Mouse (Mus musculus): ENCODE data around the gene Pecam1.
A peak's percentile ranks its signal among the peaks of the same experiment; 100 is the strongest.
"Not testable (repeated sequence)": the region's sequence is repeated elsewhere in the genome, so short reads cannot be mapped to it uniquely, and the experiment has no call there.

Gene Pecam1

DNA sequence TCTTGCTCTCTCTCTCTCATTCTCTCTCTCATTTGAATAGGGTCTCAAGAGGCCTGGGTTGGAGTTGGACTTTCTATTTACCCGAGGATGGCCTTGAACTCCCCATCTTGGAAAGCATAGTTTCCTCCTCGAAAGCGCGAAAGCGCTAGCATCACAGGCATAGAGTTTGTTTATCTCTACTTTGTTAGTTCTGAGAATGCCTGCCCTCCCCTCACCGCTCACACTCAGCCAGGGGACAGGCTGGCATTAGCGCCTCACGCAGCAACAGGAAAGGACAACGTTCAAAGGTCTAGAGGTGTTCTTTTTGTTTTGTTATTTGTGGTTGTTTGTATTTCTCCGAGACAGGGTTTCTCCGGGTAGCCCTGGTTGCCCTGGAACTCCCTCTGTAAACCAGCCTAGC is 82.6 kb downstream of the Pecam1 start:
- DNase-seq (ENCODE audit: low spot score in 2 of 2), result no peak

DNA sequence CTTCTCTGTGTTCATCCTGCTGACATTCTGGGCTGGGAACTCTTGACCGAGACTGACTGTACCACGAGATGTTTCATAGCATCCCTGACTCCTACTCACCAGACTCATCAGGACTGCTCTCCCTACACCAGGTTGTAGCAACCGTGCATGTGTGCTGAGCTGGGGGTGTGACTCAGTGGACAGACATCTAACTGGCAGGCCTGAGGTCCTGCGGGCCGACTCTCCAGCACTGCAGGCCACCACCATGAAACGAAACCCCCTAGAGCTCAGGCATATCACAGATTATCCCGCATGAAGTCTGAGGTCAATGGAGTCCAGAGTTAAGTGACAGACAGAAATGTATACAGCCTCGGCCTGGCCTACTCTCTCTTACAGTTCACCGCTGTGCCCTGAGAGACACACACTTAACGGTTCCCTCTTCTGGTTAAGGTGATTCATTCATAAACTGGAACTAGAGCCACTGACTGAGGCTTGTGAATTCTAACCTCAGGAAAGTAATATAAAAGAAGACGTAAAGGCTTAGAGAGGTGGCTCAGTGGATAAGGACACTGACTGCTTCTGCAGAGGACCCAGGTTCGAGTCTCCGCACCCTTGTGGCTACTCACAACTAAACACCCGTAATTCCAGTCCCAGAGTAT is 83.8 kb downstream of the Pecam1 start:
- DNase-seq (ENCODE audit: low spot score in 2 of 2), result no peak

DNA sequence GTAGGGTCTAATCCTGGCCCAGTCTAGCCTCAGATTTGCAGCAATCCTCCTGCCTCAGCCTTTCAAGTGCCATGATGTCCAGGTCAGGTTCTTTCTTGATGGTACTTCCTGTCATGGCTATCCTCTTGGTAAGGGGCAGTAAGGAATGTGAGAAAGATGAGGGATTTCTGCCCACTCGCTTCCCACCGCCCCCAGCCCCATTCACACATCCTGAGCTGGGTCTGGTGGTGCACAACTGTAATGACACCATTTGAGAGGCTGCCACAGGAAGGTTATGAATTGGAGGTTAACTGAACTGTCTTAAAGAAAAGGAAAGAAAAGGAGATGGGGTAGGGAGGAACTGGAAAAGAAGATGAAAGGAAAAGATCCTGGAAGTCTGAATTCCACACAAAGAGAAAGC is 84.6 kb downstream of the Pecam1 start:
- no peak for DNase-seq (ENCODE audit: low spot score in 2 of 2)

DNA sequence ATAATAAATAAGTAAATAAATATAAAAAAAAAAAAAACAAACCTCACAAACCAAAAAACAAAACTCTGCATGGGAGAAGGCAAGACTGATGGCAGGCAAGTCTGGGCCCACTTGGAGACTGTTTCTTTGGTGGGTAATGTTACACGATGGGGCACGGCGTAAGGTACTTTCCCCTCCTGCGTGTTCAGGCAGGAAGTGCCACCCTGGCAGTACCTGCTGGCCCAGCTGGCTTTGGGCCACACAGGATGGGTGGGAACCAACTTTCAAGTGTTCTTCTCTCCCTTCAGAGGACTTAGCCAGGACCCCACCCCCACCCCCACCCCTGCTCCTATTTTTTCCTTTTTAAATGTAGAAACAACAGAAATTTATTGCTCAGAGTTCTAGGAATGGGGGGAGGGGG is 85.1 kb downstream of the Pecam1 start:
- no peak for DNase-seq (ENCODE audit: low spot score in 2 of 2)

DNA sequence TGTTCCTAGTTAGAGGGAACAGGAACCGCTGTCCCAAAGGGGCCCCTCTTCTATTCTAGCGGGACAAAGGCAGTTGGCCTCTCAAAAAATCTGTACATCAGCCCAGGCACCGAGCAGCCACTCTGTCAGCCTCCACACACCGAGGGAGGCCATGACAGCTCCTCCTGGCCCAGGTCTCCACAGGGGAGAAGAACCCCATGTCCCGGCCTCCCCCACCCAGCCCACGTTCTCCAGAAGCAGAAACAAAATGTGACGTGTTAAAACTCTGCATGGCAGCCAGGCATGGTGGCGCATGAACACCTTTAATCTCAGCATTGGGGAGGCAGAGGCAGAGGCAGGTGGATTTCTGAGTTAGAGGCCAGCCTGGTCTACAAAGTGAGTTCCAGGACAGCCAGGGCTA is 85.7 kb downstream of the Pecam1 start:
- DNase-seq (ENCODE audit: low spot score in 2 of 2), result no peak

DNA sequence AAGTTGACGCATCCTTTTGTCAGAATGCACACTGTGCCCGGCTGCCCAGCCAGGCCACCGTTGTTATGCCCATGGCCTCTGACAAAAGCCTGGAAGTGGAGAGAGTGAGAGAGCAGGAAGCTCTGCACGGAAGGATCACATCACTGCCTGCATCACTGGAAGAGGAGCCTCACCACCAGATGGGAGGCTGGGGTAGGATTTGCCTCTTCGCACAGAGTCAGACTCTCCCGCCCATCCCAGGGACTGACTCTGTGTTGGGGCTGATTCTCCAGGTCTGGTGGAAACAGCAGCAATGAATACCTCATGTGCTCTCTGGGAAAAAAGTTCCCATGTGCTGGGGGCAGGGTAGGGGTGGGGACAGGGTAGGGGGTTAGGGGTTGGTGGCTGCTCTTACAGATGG is 86.6 kb downstream of the Pecam1 start:
- DNase-seq (ENCODE audit: low spot score in 2 of 2), result no peak

DNA sequence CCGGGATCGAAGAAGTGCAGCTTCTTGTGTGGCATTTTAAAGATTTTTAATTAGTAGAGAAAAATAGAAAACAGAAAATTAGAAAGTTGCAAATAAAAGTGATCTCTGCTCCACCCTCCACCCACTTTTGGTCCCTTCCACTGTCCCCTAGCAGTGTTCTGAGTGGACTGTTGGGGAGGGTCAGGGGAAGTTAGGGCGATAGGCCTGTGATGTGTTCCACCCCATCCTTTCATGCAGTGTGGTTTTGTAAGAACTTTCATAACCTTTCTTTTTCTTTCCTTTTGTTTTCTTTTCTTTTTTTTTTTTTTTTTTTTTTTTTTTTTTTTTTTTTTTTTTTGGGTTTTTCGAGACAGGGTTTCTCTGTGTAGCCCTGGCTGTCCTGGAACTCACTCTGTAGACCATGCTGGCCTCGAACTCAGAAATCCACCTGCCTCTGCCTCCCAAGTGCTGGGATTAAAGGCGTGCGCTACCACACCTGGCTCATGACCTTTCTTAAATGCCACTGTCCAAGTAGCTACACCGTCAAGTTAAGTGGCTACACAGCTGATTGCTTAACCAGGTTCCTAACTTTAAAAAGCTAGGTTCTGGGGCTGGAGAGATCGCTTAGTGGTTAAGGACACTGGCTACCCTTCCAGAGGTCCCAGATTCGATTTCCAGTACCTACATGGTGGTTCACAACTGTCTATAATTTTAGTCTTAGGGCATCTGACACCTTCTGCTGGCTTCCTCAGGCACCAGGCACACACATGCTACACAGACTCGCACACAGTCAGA is 87.6 kb downstream of the Pecam1 start:
- no peak for DNase-seq (ENCODE audit: low spot score in 2 of 2)

DNA sequence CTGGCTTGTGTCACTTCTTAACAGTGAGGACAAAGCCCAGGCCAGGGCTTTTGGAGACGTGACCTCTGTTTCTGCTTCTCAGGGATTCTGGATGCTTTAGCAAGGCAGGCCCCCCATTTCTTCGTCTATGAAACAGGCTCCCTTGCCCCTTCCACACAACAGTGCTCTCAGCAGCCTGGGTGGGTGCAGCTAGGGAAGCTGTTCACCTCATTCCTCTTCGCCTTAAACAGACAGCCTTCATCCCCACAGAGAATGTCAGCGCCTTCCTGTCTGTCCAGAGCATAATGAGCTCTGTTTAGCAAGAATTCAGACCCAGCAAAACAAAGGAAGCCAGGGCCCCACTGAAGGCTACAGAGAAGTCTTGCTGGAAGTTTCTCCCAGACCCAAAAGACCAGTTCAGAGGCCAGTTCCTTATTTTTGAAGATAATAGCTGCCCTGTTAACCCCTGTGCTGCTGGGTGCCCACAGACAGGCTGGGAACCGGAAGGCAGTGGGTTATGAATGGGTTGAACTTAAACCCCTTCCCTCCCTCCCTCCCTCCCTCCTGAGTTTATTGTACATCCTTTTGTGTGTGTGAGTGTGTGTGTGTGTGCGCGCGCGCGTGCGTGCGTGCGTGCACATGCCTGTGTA is 89.9 kb downstream of the Pecam1 start:
- DNase-seq (ENCODE audit: low spot score in 2 of 2), result peak; percentile 46 to 66

DNA sequence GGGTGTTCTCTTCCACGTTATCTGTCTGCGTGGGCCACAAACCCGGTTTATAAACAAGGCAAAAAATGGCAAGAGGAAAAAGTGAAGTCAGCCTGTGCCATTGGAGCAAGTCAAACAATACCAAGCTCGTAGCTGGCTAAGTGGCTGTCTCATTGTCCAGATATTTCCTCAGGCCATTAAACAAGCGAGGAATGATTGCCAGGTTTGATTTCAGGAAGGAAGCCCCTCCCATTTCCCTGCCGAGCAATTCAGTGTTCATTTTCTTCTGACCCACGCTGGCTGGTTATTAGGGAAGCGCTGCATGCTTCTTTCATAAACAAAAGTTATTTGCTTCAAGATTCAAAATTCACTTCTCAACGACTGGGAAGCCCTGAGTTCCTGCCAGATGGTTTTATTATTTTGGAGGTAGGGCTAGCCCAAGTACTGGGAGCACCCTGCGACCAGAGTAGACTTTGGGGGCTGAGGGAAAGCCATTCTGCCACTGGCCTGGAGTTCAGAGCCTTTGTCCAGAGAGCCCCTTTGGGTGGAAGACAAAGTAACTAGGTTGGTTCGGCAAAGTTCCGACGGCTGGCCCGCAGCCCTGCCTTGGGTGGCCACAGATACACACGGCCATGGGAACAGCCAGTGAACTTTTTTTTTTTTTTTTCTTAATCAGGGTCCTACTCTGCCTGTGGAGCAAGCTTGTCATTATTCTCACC is 90.7 kb downstream of the Pecam1 start:
- peak; percentile 86 to 93 for DNase-seq (ENCODE audit: low spot score in 2 of 2)

DNA sequence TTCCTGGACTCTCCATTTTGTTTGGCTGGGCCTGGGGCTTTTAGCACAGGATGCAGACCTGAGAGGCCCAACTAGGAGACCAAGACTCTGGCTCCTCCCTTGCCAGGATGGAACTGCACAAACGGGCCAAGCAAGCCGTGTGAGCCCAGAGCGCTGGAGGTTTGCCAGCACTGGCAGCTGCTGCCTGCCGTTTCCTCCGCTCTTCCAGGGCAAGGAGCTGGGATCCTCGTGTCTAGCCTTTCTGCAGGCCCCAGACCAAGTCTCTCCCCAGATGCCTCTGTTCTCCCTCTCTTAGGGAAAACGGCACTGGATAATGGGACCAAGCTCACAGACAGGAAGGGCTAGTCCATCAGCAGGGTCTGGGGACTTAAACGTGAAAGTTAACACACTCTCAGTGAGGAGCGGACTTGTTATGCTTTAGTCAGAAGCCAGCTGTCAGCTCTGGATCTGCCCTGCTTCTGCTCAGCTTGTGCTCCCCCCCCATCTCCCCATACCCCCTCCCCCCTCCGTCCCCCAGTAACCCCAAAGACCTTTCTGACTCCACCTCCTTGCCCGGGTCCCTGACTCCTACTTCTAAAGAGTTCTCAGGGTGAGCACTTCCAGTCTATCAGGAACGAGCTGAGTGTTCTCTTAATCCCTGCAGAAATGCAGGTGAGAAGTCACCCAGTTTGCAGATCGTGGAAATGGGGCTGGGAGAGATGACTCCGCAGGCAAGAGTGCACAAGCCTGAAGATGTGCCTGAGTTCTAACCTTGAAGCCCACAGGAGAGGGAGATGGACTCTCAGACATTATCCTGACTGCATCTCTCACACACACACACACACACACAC is 92.2 kb downstream of the Pecam1 start:
- peak; percentile 81 to 85 for DNase-seq (ENCODE audit: low spot score in 2 of 2)

DNA sequence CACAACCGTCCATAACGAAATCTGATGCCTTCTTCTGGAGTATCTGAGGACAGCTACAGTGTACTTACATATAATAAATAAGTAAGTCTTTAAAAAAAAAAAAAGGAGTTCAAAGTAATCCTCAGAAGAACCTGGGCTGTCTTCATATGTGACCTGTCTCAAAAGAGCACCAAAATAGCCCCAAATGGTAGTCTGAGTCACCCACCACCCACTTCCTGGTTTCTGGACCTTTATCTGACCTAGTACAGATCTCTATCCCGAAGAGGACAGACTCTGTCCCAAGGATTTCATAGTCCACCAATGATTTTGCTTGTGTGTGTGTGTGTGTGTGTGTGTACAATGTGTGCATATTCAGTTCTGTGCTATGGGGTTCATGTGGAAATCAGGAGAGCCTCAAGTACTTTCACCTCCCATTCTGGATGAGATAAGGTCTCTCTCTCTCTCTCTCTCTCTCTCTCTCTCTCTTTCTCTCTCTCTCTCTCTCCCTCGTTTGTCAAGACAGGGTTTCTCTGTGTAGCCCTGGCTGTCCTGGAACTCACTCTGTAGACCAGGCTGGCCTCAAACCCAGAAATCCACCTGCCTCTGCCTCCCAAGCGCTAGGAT is 93.4 kb downstream of the Pecam1 start:
- DNase-seq (ENCODE audit: low spot score in 2 of 2), result not testable (repeated sequence)

DNA sequence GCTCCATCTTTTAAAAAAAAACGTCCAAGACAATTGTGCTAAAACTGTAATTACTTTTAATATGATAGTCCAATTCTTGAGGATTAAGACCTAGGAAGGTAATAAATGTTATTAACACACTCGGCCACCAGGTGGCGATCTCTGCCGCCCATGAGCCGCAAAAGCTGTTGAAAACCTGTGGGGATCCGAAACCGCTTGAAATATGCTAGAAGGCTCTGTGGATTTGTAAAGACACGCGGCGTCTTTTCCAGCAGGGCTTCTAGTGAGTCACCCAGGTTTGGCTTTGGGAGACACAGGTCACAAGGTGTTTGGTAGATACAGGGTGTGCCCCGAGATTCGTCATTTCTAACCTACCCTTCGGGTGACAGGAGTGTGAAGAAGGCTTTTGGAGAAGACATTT is 102.1 kb downstream of the Pecam1 start:
- DNase-seq (ENCODE audit: low spot score in 2 of 2), result peak; percentile 53 to 80

DNA sequence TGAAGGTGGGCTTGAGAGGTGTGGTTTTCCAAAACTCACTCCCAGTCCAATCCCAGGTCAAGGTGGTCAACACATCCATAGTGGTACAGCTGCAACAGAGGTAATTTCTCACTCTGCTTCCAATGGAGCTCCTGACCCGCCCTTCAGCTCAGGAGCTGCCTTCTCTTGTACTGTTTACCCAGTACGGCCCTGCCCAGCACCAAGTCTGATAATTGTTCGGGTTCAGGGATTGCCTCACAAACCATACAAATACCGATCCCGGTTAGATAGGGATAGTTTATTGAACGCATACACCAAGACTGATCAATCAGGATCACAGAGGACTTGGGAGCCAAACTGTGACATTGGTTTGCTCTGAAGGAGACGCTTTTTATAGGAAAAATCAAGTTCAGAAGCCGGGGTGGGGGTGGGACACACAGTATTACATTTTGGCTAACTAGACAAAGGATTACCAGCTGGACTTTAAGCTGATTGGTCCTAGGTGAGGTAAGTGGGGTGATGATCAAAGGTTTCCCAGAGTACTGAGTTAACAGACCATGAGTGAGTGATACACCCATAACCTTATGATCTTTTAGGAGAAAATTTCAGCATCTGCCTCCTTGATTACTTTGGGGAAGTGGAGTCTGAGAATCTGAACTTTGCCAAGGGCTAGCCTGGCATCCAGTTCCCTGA is 107.3 kb downstream of the Pecam1 start:
- no peak for DNase-seq (ENCODE audit: low spot score in 2 of 2)

DNA sequence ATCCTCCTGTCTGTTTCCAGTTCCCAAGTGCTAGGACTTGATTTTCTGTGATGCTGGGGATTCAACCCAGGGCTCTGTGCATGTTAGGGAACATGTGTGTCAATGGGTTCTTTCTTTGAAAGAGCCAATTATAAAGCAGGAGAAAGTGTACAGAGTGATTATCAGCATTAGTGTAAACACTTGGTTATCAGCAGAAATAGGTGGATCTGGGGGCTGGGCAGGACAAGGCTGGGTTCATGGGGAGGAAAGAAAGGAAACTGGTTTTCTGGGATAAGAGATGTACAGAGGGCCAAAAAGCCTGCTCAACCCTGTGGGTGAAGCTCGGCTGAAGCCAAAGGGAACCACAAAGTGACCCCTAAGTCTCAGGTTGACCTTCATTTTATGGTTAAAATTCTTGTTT is 108.8 kb downstream of the Pecam1 start:
- DNase-seq (ENCODE audit: low spot score in 2 of 2), result no peak

DNA sequence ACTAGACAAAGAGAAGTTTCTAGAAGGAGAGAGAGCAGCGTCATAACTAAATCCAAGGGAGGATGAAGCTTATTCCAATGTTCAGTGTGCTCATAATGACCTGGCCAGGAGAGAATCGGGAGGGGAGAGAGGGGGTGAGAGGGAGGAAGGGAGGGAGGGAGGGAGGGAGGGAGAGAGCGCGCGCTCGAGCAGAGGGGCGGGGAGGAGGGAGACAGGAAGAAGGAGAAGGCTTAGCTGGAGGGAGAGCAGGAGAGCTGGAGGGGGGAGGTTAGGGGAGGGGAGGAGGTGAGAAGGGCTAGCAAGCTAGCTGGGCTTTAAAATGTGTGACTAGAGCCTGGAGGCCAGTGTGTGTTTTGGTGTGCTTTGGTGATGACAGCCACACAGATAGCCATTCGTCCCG is 110.4 kb downstream of the Pecam1 start:
- no peak for DNase-seq (ENCODE audit: low spot score in 2 of 2)

DNA sequence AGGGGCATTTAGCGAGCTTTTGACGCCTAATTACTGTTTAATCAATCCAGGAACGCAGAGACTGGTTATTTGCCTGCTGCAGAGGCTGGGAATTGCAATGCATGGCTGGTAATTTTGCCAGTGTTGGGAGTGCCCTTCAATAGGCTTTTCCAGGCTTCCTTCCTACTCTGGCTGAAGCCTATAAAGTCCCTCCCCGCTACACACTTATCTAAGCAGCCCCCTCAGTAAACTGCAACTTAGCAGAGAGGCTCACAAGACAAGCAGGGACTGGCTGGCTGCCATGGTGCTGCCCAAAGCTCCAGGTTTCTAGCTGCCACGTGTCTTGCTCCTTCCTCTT is 111.1 kb downstream of the Pecam1 start:
- no peak for DNase-seq (ENCODE audit: low spot score in 2 of 2)

DNA sequence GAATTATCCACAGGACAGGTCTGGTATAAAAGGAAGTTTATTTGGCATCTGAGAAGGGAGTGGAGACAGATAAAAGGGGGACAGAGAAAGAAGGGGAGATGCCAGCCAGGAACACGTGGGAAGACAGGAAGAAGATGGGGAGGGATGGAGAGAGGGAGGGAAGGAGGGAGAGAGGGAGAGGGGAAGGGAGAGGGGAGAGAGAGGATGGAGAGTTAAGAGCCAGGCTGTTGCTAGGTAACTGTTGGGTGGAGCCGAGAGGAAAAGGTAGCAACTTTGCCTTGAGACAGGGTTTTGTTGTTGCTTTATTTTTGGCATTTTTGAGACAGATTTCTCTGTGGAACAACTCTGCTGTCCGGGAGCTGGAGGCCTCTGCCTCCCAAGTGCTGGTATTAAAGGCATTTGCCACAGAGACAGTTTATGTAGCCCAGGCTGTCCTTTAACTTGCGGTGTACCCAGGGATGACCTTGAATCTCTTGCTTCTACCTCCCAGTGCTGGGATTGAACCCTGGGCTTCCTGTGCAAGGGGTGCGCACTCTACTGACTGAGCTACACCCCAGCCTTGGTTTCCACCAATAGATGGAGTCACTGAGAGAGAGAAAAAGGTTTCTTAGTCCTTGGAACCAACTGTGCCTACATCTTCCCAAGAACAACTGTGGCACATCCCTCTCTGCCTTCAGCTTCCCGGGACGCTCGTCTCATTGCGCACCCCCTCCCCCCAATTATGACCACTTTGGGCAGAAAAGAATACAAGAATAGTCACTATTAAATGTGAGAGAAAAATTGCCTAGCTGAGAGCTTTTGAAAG is 111.7 kb downstream of the Pecam1 start:
- no peak for DNase-seq (ENCODE audit: low spot score in 2 of 2)

DNA sequence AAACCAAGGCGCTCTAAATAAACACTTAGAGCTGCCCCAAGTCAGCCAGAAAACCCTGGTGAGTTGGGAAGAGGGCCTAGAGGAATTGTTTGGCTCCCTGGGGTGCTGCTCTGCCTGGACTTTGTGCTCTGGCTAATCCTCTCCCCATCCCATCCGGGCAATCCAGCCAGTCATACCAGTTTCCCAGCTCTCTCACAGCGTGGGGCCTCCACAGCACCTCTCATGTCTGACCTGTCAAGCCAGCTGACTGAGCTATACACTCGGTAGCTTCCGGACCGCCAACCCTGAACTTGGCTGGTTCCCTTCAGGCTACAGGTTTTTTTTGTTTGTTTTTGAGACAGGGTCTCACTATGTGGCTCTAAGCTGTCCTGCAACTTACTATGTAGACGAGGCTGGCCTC is 112.7 kb downstream of the Pecam1 start:
- DNase-seq (ENCODE audit: low spot score in 2 of 2), result no peak

DNA sequence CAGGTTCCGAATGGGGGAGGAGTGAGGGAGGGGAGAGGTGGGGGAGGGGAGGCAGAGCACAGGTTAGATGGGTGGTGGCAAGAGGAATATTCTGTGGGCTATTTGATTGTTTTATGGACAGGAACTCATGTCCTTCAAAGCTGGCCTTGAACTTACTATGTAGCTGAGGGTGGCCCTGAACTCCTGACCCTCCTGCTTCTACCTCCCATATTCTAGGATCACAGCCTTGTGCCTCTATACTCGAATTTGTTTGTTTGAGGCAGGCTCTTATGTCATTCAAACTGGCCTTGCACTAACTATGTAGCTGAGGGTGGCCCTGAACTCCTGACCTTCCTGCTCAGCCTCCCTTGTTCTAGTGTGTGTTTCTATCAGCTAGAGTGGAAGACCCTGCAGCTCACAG is 114.5 kb downstream of the Pecam1 start:
- DNase-seq (ENCODE audit: low spot score in 2 of 2), result no peak

DNA sequence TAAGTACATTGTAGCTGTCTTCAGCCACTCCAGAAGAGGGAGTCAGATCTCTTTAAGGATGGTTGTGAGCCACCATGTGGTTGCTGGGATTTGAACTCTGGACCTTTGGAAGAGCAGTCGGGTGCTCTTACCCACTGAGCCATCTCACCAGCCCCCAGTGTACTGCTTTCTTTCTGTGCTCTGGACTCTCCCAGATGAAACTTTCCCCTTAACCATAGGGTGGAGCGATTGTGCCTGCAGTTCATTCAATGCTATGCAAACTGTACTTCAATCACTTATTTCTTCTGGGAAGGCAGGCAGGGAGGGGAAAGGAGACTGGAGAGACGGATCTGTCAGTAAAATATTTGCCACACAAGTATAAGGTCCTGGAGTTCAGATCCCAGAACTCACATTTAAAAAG is 116.3 kb downstream of the Pecam1 start:
- DNase-seq (ENCODE audit: low spot score in 2 of 2), result not testable (repeated sequence)

Data from heart, adult 9 months (tissue).